Mouse (Mus musculus): ENCODE results near the gene Mamstr.

DNA sequence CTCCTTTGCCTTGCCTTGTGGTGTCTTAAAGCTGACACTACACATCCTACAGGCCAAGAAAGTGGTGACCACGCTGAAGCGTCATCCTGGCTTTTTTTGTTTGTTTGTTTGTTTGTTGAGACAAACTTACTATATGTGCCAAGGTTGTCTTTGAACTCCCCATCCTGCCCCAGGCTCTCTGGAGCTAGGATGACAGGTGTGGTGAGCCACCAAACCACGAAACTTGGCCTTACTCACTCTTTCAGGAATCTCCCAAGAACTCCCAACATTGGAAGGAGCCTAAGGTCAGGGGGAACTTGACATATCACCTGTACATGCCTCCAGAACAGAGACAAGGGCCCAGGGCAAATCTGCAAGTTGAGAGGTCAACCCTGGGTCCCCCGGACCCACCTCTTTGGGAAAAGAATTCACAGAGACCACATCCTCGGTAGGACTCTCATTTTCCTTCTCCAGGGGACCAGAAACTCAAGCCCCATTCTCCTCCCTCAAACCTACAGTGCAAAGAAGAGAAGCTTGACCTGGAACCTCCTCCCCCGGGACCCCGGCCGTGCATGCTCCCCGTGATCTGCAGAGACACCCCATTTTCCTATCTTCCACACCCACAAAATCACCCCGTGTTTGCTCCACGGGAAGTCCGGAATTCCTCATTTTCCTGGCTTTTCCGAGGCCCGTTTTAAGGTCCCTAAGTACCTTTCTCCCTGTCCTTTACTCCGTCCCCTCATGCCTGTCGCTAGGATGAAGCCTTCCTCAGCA lies 2.9 kb downstream of the Mamstr start:
- no peak for TF ChIP-seq CTCF (IDR thresholded peaks at IDR 0.05; ENCODE audit: borderline replicate concordance, extremely low read depth, insufficient read depth, insufficient read length)
- no peak for TF ChIP-seq POLR2A (IDR thresholded peaks at IDR 0.05; ENCODE audit: borderline replicate concordance, extremely low read depth, insufficient read depth, insufficient read length, poor library complexity, severe bottlenecking)
